ENCODE assay signal across 15 mouse cellular contexts in the genomic region with DNA sequence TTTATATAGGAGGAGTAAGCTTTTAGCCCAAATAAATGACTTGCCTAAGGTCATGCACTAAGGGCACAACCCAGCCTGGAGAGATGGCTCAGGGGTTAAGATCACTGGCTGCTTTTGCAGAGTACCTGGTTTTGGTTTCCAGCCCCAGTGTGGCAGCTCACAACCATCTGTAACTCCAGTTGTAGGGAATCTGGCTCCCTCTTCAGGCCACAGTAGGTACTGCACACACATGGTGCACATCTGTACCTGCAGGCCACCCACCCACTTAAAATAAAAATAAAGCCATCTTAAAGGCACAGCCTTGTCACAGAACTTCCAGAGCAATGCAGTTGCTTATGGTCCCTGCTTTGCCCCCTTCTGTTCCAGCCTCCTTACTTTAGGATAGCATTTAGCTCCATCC. TPM values are rescaled to one million over a fixed set of nuclear protein-coding genes. Genes with fewer than 3 reads are reported as not detected.
DNase-seq lines count a peak whose midpoint lies in the region; TF ChIP-seq lines count a peak whose summit lies in the region.
"Had no signal": no experiment of that assay in that cellular context is flagged by ENCODE, and none has a peak within 500 bp of the region (broad histone marks: within the 10 kb centered on the region; RNA-seq: fewer than 3 reads in every experiment).

No protein-coding gene starts in this region.

- no peaks in the 10 kb centered on the region for H3K4me1 ChIP-seq in kidney, adult 2 months (ENCODE audit: control insufficient read depth, insufficient read depth, low read length)
- H3K4me1 ChIP-seq: neural tube, embryonic 12.5 days had no signal

- no peak for TF ChIP-seq POLR2A in kidney, adult 2 months (IDR thresholded peaks at IDR 0.05; ENCODE audit: low read depth, low read length)

- H3K36me3 ChIP-seq in kidney, adult 2 months (ENCODE audit: control insufficient read depth, insufficient read depth, low read length) = no peaks in the 10 kb centered on the region

- H3K4me3 ChIP-seq in kidney, adult 2 months (ENCODE audit: insufficient read depth, low read depth, low read length) = no peak overlapping the region
- H3K4me3 ChIP-seq: neural tube, embryonic 12.5 days had no signal

- no peak overlapping the region for H3K27ac ChIP-seq in kidney, adult 2 months (ENCODE audit: insufficient read depth, low read depth, low read length)
- H3K27ac ChIP-seq: neural tube, embryonic 12.5 days had no signal

- no peak for DNase-seq in kidney, adult 2 months
- no peak for DNase-seq in kidney, adult 9 months
- DNase-seq in thymus, postnatal 4 days = peak; percentile 13
- no peak for DNase-seq in thymus, postnatal 25 days
- DNase-seq in ZHBTc4 (ENCODE audit: low read depth, low spot score) = peak; percentile 67
- DNase-seq in testis, postnatal 14 days (ENCODE audit: low spot score) = peak; percentile 49
- DNase-seq in adrenal gland, adult 8-10 months = no peak
- DNase-seq in neural tube, embryonic 10.5 days (ENCODE audit: extremely low spot score, low spot score) = no peak
- DNase-seq: adrenal gland, adult 2 months; cerebellum, adult 11 months; heart, postnatal 10 days; kidney, postnatal 4 days; lung, adult 2 months; spleen, adult 18-20 months had no signal

- TF ChIP-seq CTCF in kidney, adult 2 months (conservative IDR thresholded peaks at IDR 0.05; ENCODE audit: insufficient read depth, insufficient read length, low read depth, low read length) = 0 out of 2 replicates have a peak, but pooled peaks have one; percentile 15

- H3K27me3 ChIP-seq in kidney, adult 2 months (replicated peaks; ENCODE audit: control insufficient read depth, insufficient read depth, low read length) = no peaks in the 10 kb centered on the region
- H3K27me3 ChIP-seq: neural tube, embryonic 12.5 days had no signal

RNA-seq across cellular contexts. Expression of a gene that starts 24.7 kb away (rescaled TPM):
- polyA plus RNA-seq in kidney, adult 2 months (2012; rRNA removed) = 6.4 TPM in 2 replicates
- 10 to 100 TPM; 27.9 to 40.0 (median 34.9) TPM for total RNA-seq in adrenal gland, adult 8-10 months (2022)

Comparison
In these comparisons a context has a peak if more than half of its experiments do, and no peak if none do; other contexts are left out.
1. DNase-seq: peak in thymus, postnatal 4 days (single experiment), ZHBTc4 (single experiment) and testis, postnatal 14 days (single experiment); none in kidney, adult 2 months (single experiment), kidney, adult 9 months (single experiment), thymus, postnatal 25 days (single experiment), adrenal gland, adult 8-10 months (single experiment) and neural tube, embryonic 10.5 days (single experiment).